Mouse (Mus musculus): ENCODE results near the gene Vmn1r177.
"Not testable (repeated sequence)": the region's sequence is repeated elsewhere in the genome, so short reads cannot be mapped to it uniquely, and the experiment has no call there.

The Vmn1r177 gene

DNA sequence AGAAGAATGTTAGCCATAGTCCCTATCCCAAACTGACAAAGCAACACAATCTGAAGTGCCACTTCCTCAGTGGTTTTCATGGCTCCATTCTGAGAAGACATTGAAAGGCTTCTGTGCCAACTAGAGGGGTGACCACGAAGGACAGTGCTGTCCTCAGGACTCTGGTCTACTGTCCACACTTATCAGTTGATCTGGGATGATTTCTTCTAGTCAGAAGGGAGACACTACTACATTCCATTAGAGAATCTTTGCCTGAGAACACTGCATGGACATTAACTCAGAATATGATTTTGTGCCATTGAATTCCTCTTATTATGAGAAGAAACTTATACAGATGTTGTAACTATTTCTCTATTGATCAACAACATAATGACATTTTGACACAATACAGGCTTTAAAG, at the start of gene Vmn1r177:
Gene Vmn1r177 (minus strand): TSS at position 101 of the 400 bp plus-strand sequence.
- not testable (repeated sequence) for DNase-seq (ENCODE audit: low read depth, low spot score)

DNA sequence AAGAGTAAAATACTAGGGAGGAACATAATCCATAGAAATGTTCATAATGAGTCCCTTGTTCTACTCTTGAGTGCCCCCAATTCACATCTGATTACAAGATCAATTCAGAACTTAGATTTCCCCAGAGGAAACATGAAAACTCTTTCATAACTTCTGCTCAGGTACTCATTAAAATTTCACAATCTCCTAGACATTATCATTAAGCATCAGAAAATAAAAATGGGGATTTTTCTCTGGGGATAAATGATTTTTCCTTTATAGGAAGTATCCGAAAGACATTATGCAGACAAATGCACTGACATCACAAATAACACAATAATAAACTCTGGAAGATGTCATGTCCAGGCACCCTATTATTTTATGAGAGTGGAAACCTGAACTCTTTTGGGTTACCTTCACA, 25.5 kb upstream of the Vmn1r177 start, which contains the start of gene Vmn1r178:
Gene Vmn1r178 (plus strand): TSS at position 301 of the 400 bp plus-strand sequence.
- DNase-seq (ENCODE audit: low read depth, low spot score), result no peak

DNA sequence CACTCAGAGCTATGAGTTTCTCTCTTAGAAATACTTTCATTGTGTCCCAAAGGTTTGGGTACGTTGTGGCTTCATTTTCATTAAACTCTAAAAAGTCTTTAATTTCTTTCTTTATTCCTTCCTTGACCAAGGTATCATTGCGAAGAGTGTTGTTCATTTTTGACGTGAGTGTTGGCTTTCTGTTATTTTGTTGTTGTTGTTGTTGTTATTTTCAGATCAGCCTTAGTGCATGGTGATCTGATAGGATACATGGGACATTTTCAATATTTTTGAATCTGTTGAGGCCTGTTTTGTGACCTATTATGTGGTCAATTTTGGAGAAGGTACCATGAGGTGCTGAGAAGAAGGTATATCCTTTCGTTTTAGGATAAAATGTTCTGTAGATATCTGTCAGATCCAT, 10.7 kb upstream of the Vmn1r177 start:
- not testable (repeated sequence) for DNase-seq (ENCODE audit: low read depth, low spot score)

DNA sequence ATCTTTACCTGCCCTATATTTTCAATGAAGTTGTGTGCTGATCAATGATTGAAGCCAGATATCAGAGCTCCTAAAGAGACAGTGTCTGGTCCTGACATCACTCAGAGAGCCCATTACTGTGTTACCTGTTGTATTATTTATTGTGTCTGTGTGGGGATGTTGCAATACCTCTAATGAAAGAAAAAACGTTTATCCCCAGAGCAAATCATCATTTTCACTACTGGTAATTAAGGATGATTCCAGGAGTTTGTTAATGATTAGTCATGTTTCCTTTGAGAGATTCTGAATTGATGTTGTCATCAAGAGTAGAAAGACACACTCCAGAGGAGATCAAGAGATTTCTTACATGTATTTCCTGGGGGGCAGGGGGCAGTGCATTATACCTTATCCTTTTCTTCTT, 29.0 kb downstream of the Vmn1r177 start, which contains the start of gene Vmn1r176:
Gene Vmn1r176 (minus strand): TSS at position 101 of the 400 bp plus-strand sequence.
- not testable (repeated sequence) for DNase-seq (ENCODE audit: low read depth, low spot score)

All from ZHBTc4 (cell line).